Mouse (Mus musculus): ENCODE data around the gene Tsacc.

- TF ChIP-seq GATA1 (IDR thresholded peaks at IDR 0.05; ENCODE audit: low read length) (no peak), TAL1 (IDR thresholded peaks at IDR 0.05; ENCODE audit: low read length) (no peak)
These were observed 52.7 kb downstream of the Tsacc start for GRCm38 (mm10) chr3:88244071-88244470.

All from erythroblast, embryonic 14.5 days (primary cell).